13 mouse cellular contexts compared by ENCODE assay signal in genomic region chr12:104492009-104492408, GRCm38 (mm10). TPM values are rescaled to one million over a fixed set of nuclear protein-coding genes. Genes with fewer than 3 reads are reported as not detected.
DNase-seq lines count a peak whose midpoint lies in the region; ATAC-seq and TF ChIP-seq lines count a peak whose summit lies in the region.
"Had no signal": no experiment of that assay in that cellular context is flagged by ENCODE, and none has a peak within 500 bp of the region (broad histone marks: within the 10 kb centered on the region; RNA-seq: fewer than 3 reads in every experiment).

No protein-coding gene starts in this region.

- no peak overlapping the region for H3K4me3 ChIP-seq in heart, adult 2 months
- no peak overlapping the region for H3K4me3 ChIP-seq in heart, embryonic 12.5 days
- H3K4me3 ChIP-seq in gastrocnemius, adult 2 months = no peak overlapping the region
- H3K4me3 ChIP-seq: myocyte had no signal

- H3K4me2 ChIP-seq in heart, embryonic 12.5 days = no peak overlapping the region

- H3K4me1 ChIP-seq in heart, adult 2 months (ENCODE audit: control insufficient read depth, insufficient read depth, low read length) = peaks cover 2% of the 10 kb centered on the region; the same call in 1 of the 2 replicates
- 0 out of 2 replicates have a peak, but pooled peaks cover 3% of the 10 kb centered on the region for H3K4me1 ChIP-seq in heart, embryonic 12.5 days (replicated peaks)

- no peak overlapping the region; the same call in 1 of the 2 replicates for H3K27ac ChIP-seq in heart, adult 2 months
- H3K27ac ChIP-seq in heart, embryonic 12.5 days (ENCODE audit: poor library complexity, severe bottlenecking) = no peak overlapping the region
- H3K27ac ChIP-seq in gastrocnemius, adult 2 months = no peak overlapping the region

- ATAC-seq in heart, embryonic 12.5 days (ENCODE audit: insufficient number of reproducible peaks, low FRiP score) = no peak

- no peaks in the 10 kb centered on the region for H3K36me3 ChIP-seq in heart, adult 2 months (ENCODE audit: control insufficient read depth, insufficient read depth, low read length)
- no peaks in the 10 kb centered on the region for H3K36me3 ChIP-seq in heart, embryonic 12.5 days

- WGBS in heart, adult 2 months = 23% methylated on average over 6 of the region's 6 CpGs
- 22% methylated on average over 6 of the region's 6 CpGs for WGBS in heart, embryonic 12.5 days

- intact Hi-C loops in heart, adult 2 months (cut with DNase I) = loop anchor here (5.0 kb wide), 1 partner anchor 65 kb away; no protein-coding TSS in a partner anchor
- intact Hi-C loops in gastrocnemius, adult 2 months (cut with DNase I) = no loop called here
- intact Hi-C loops in heart, postnatal 36 days (cut with DNase I) = loop anchor here (5.0 kb wide), 1 partner anchor 65 kb away; no protein-coding TSS in a partner anchor

- H3K27me3 ChIP-seq in heart, adult 2 months (ENCODE audit: control insufficient read depth, insufficient read depth, low read length) = no peaks in the 10 kb centered on the region
- peaks cover 26% of the 10 kb centered on the region for H3K27me3 ChIP-seq in heart, embryonic 12.5 days (replicated peaks)

- no peak for TF ChIP-seq POLR2A in heart, adult 2 months (IDR thresholded peaks at IDR 0.05; ENCODE audit: insufficient read depth, low read depth, low read length)

- no peaks in the 10 kb centered on the region for H3K9me3 ChIP-seq in heart, embryonic 12.5 days (replicated peaks)

- peak; percentile 50 to 82 for DNase-seq in heart, adult 2 months
- peak; percentile 20 for DNase-seq in ovary, postnatal 36 days (ENCODE audit: low spot score)
- no peak for DNase-seq in ovary, postnatal 14 days (ENCODE audit: low spot score)
- DNase-seq in gastrocnemius, adult 2 months = peak; percentile 85
- peak; percentile 40 to 54 for DNase-seq in heart, postnatal 36 days
- DNase-seq in retina, postnatal 1 day = no peak
- no peak for DNase-seq in layer of hippocampus, postnatal 25 days (ENCODE audit: extremely low spot score in 1 of 2, low spot score in 1 of 2)

- TF ChIP-seq CTCF in heart, adult 2 months (IDR thresholded peaks at IDR 0.05) = no peak
- no peak for TF ChIP-seq CTCF in gastrocnemius, adult 2 months (IDR thresholded peaks at IDR 0.05)

- no peaks in the 10 kb centered on the region for H3K79me2 ChIP-seq in heart, adult 2 months (replicated peaks; ENCODE audit: control insufficient read depth, insufficient read depth, low read length)

- no peak for TF ChIP-seq EP300 in heart, adult 2 months (IDR thresholded peaks at IDR 0.05; ENCODE audit: insufficient read depth, low read depth, low read length)

- no peak overlapping the region for H3K9ac ChIP-seq in heart, adult 2 months (ENCODE audit: low read depth, low read length)
- H3K9ac ChIP-seq in heart, embryonic 12.5 days = no peak overlapping the region

RNA-seq across cellular contexts. Expression of gene Gsc, which starts 18.9 kb away (rescaled TPM):
- total RNA-seq in heart, adult 2 months (2021) = not detected
- 0.14 TPM in 1 of 2 replicates, not detected in the other for polyA plus RNA-seq in heart, adult 2 months (2012; rRNA removed)
- 0.30 and 0.31 TPM in 2 replicates for polyA plus RNA-seq in heart, embryonic 12.5 days (2016; fragmentation: Nextera tagmentation; extraction: Ambion mirVana)
- total RNA-seq in gastrocnemius, adult 2 months (2021) = under 1 TPM in 1 of 2 experiments, not detected in 1; 0.42 TPM
- not detected for total RNA-seq in heart, postnatal 36 days (2021)
- total RNA-seq in layer of hippocampus, postnatal 25 days (2021) = not detected
- total RNA-seq: granulocyte monocyte progenitor cell, adult 5-6 weeks; liver, adult 2 months; megakaryocyte, adult 5-6 weeks had no signal
- polyA plus RNA-seq: kidney, embryonic 14.5 days; liver, adult 2 months; myocyte had no signal

Comparison
In these comparisons a context has a peak if more than half of its experiments do, and no peak if none do; other contexts are left out.
1. DNase-seq: peak in heart, adult 2 months (2 of 2), ovary, postnatal 36 days (single experiment), gastrocnemius, adult 2 months (single experiment) and heart, postnatal 36 days (2 of 2); none in ovary, postnatal 14 days (single experiment), retina, postnatal 1 day (single experiment) and layer of hippocampus, postnatal 25 days (0 of 2).